Mouse (Mus musculus) neural tube, embryonic 13.5 days (tissue): ENCODE measurements around the gene Pigp. TPM values are rescaled to one million over a fixed set of nuclear protein-coding genes. Genes with fewer than 3 reads are reported as not detected.
A peak's percentile ranks its signal among the peaks of the same experiment; 100 is the strongest.

Experiments
- ATAC-seq: fragments of 200-750 bp; cut with Nextera tagmentation; 2 replicates; pipeline ENCODE4 v1.8.0; 2017; ENCODE audit warnings: low read depth, mild to moderate bottlenecking, moderate TSS enrichment, moderate library complexity
- H3K27ac ChIP-seq: fragments of 300-500 bp; sonication (generic); replicated peaks from 2 replicates; pipeline ENCODE4 v1.5.1; 2015; ENCODE audit warnings: moderate library complexity, mild to moderate bottlenecking, inconsistent platforms
- H3K27me3 ChIP-seq: fragments of 300-500 bp; sonication (generic); 2 replicates; pipeline ENCODE4 v1.6.1; 2015; ENCODE audit warnings: mild to moderate bottlenecking, inconsistent platforms
- H3K36me3 ChIP-seq: fragments of 300-500 bp; sonication (generic); 2 replicates; pipeline ENCODE4 v1.6.1; 2015; ENCODE audit warnings: mild to moderate bottlenecking, inconsistent platforms
- H3K4me1 ChIP-seq: fragments of 300-500 bp; sonication (generic); replicated peaks from 2 replicates; pipeline ENCODE4 v1.6.1; 2015; ENCODE audit warnings: inconsistent platforms
- H3K4me2 ChIP-seq: fragments of 300-500 bp; sonication (generic); 2 replicates; pipeline ENCODE4 v1.6.1; 2015; ENCODE audit warnings: inconsistent platforms, mild to moderate bottlenecking, moderate library complexity
- H3K4me3 ChIP-seq: fragments of 300-500 bp; sonication (generic); 2 replicates; pipeline ENCODE4 v1.5.1; 2015; ENCODE audit warnings: mild to moderate bottlenecking, inconsistent platforms
- H3K9ac ChIP-seq: fragments of 300-500 bp; sonication (generic); 2 replicates; pipeline ENCODE4 v1.6.1; 2015; ENCODE audit warnings: moderate library complexity, mild to moderate bottlenecking, inconsistent platforms
- H3K9me3 ChIP-seq: fragments of 300-500 bp; sonication (generic); 2 replicates; pipeline ENCODE4 v1.6.1; 2016; ENCODE audit warnings: inconsistent platforms
- WGBS: fragments of 180-500 bp; shearing (Covaris S2); methylation state at CpG from one replicate; pipeline ENCODE4 v1.1.7; 2015; 5-methylcytosine and 5-hydroxymethylcytosine counted together
- polyA plus RNA-seq: library from polyadenylated mRNA; unstranded; fragments of >200 nt; fragmentation: Nextera tagmentation; extraction: Ambion mirVana; gene quantifications from 2 replicates; pipeline ENCODE4 v1.2.1, GENCODE M21; 2015

Gene Pigp
- polyA plus RNA-seq: 144 TPM in 2 replicates

- no peaks in the 10 kb centered on the region for H3K9me3 ChIP-seq
- H3K4me1 ChIP-seq: peaks cover 41% of the 10 kb centered on the region
- under 1% methylated on average over 34 of the region's 43 CpGs for WGBS
- peak within 1 kb of the TSS; percentile 99 for H3K27ac ChIP-seq
- no peaks in the 10 kb centered on the region for H3K27me3 ChIP-seq
- 0 out of 2 replicates have a peak, but pooled peaks cover 5% of the 10 kb centered on the region for H3K36me3 ChIP-seq
- peak within 1 kb of the TSS; percentile 65 for H3K4me2 ChIP-seq
- H3K9ac ChIP-seq: peak within 1 kb of the TSS; percentile 98
- H3K4me3 ChIP-seq: peak within 1 kb of the TSS; percentile 88
- peak; percentile 91 for ATAC-seq
These were observed at the start of gene Pigp for GRCm38 (mm10) chr16:94371301-94371931. Gene Pigp (minus strand): TSS chr16:94371842.

- no peaks in the 10 kb centered on the region for H3K9me3 ChIP-seq
- H3K4me2 ChIP-seq: no peak overlapping the region
- WGBS: 98% methylated on average over 3 of the region's 3 CpGs
- H3K27ac ChIP-seq: no peak overlapping the region
- no peak overlapping the region for H3K4me3 ChIP-seq
- no peak for ATAC-seq
- H3K9ac ChIP-seq: no peak overlapping the region
- H3K4me1 ChIP-seq: no peaks in the 10 kb centered on the region
- H3K36me3 ChIP-seq: peaks cover 86% of the 10 kb centered on the region
- no peaks in the 10 kb centered on the region for H3K27me3 ChIP-seq
These were observed 48.9 kb upstream of the Pigp start for GRCm38 (mm10) chr16:94420498-94420897.

- Histone ChIP-seq H3K4me1 (no peaks in the 10 kb centered on the region), H3K9me3 (no peaks in the 10 kb centered on the region), H3K27me3 (no peaks in the 10 kb centered on the region), H3K4me3 (no peak overlapping the region), H3K4me2 (no peak overlapping the region), H3K9ac (no peak overlapping the region), H3K27ac (no peak overlapping the region), H3K36me3 (peaks cover 69% of the 10 kb centered on the region)
- 92% methylated on average over 6 of the region's 6 CpGs for WGBS
- no peak for ATAC-seq
These were observed 42.5 kb upstream of the Pigp start for GRCm38 (mm10) chr16:94414151-94414550.

GRCm38 (mm10) chr16:94412760-94413159, 41.1 kb upstream of the Pigp start:
- no peak for ATAC-seq
- Histone ChIP-seq H3K36me3 (peaks cover 61% of the 10 kb centered on the region), H3K4me1 (no peaks in the 10 kb centered on the region), H3K9me3 (no peaks in the 10 kb centered on the region), H3K27ac (no peak overlapping the region), H3K27me3 (no peaks in the 10 kb centered on the region), H3K9ac (no peak overlapping the region), H3K4me2 (no peak overlapping the region), H3K4me3 (no peak overlapping the region)
- 84% methylated on average over 4 of the region's 4 CpGs for WGBS

- no peak overlapping the region for H3K9ac ChIP-seq
- no peaks in the 10 kb centered on the region for H3K4me1 ChIP-seq
- H3K27ac ChIP-seq: no peak overlapping the region
- no peaks in the 10 kb centered on the region for H3K9me3 ChIP-seq
- 89% methylated on average over 2 of the region's 2 CpGs for WGBS
- H3K4me2 ChIP-seq: no peak overlapping the region
- H3K36me3 ChIP-seq: peaks cover 58% of the 10 kb centered on the region
- no peak for ATAC-seq
- no peak overlapping the region for H3K4me3 ChIP-seq
- H3K27me3 ChIP-seq: no peaks in the 10 kb centered on the region
These were observed 40.6 kb upstream of the Pigp start for GRCm38 (mm10) chr16:94412198-94412597.

GRCm38 (mm10) chr16:94411287-94411686, 39.6 kb upstream of the Pigp start:
- no peaks in the 10 kb centered on the region for H3K4me1 ChIP-seq
- no peak overlapping the region for H3K4me3 ChIP-seq
- H3K36me3 ChIP-seq: peaks cover 61% of the 10 kb centered on the region
- H3K4me2 ChIP-seq: no peak overlapping the region
- WGBS: 82% methylated on average over 3 of the region's 3 CpGs
- no peak for ATAC-seq
- no peak overlapping the region for H3K9ac ChIP-seq
- no peaks in the 10 kb centered on the region for H3K27me3 ChIP-seq
- no peaks in the 10 kb centered on the region for H3K9me3 ChIP-seq
- H3K27ac ChIP-seq: no peak overlapping the region

DNA sequence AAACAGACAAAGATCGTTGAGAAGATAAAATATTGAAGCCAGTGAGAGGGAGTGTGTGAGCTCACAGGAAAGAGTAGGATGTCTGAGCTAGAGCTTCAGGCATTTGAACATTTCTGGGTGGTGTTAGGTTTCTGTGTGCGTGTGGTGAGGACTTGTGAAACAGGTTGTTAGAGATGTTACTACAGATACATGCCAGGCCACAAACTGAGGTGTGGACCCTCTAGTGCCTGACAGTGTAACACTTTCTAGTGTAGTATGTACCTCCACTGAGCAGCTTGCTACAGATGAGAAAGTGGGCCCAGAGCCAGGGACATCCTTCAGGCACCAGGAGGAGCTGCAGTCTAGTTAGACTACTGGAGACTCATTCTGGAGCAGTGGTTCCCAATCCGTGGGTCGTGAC, 30.5 kb upstream of the Pigp start:
- 85% methylated on average over 4 of the region's 4 CpGs for WGBS
- Histone ChIP-seq H3K4me2 (no peak overlapping the region), H3K9me3 (no peaks in the 10 kb centered on the region), H3K27me3 (no peaks in the 10 kb centered on the region), H3K4me3 (no peak overlapping the region), H3K27ac (no peak overlapping the region), H3K36me3 (peaks cover 35% of the 10 kb centered on the region), H3K4me1 (peaks cover 16% of the 10 kb centered on the region; the same call in 1 of the 2 replicates), H3K9ac (no peak overlapping the region)
- ATAC-seq: no peak

GRCm38 (mm10) chr16:94401636-94402035, 30.0 kb upstream of the Pigp start:
- H3K27me3 ChIP-seq: no peaks in the 10 kb centered on the region
- H3K9ac ChIP-seq: no peak overlapping the region
- H3K36me3 ChIP-seq: peaks cover 30% of the 10 kb centered on the region
- no peak overlapping the region for H3K27ac ChIP-seq
- no peaks in the 10 kb centered on the region for H3K9me3 ChIP-seq
- no peak overlapping the region for H3K4me2 ChIP-seq
- 0 out of 2 replicates have a peak, but pooled peaks have one; percentile 29 for ATAC-seq
- H3K4me3 ChIP-seq: no peak overlapping the region
- peaks cover 16% of the 10 kb centered on the region; the same call in 1 of the 2 replicates for H3K4me1 ChIP-seq
- 40% methylated on average over 2 of the region's 2 CpGs for WGBS

DNA sequence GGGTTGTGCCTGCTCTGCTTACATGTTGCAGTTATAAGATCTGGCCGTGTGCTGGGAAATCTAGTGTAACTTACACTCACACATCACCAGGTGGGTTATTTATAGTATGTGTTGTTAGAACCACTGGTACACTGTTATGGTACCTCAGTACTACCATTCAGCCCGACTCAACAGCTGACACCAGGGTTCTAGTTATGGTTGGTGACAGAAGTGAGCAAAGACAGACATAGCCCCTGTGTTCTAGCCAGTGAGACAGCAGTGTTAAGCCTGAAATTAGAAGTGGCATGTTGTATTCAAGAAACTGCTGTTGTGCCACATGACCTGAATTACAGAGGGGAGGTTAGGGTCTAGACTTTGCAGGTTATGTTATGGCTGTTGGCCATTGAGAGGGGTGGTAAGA, 27.5 kb upstream of the Pigp start:
- no peaks in the 10 kb centered on the region for H3K27me3 ChIP-seq
- no peak overlapping the region for H3K4me3 ChIP-seq
- peaks cover 27% of the 10 kb centered on the region for H3K36me3 ChIP-seq
- H3K9me3 ChIP-seq: no peaks in the 10 kb centered on the region
- no peak overlapping the region for H3K27ac ChIP-seq
- ATAC-seq: no peak
- peaks cover 19% of the 10 kb centered on the region; the same call in 1 of the 2 replicates for H3K4me1 ChIP-seq
- WGBS: 81% methylated on average over 2 of the region's 2 CpGs
- H3K4me2 ChIP-seq: no peak overlapping the region
- no peak overlapping the region for H3K9ac ChIP-seq

GRCm38 (mm10) chr16:94396641-94397040, 25.0 kb upstream of the Pigp start:
- Histone ChIP-seq H3K27me3 (no peaks in the 10 kb centered on the region), H3K36me3 (peaks cover 17% of the 10 kb centered on the region), H3K27ac (no peak overlapping the region), H3K4me2 (no peak overlapping the region), H3K9ac (no peak overlapping the region), H3K4me1 (peaks cover 18% of the 10 kb centered on the region; the same call in 1 of the 2 replicates), H3K4me3 (no peak overlapping the region), H3K9me3 (no peaks in the 10 kb centered on the region)
- ATAC-seq: no peak
- 88% methylated on average over 7 of the region's 7 CpGs for WGBS

GRCm38 (mm10) chr16:94395051-94395450, 23.4 kb upstream of the Pigp start:
- Histone ChIP-seq H3K9me3 (no peaks in the 10 kb centered on the region), H3K4me3 (no peak overlapping the region), H3K27me3 (no peaks in the 10 kb centered on the region), H3K36me3 (peaks cover 17% of the 10 kb centered on the region), H3K9ac (no peak overlapping the region), H3K4me2 (no peak overlapping the region), H3K4me1 (0 out of 2 replicates have a peak, but pooled peaks cover 4% of the 10 kb centered on the region), H3K27ac (no peak overlapping the region)
- WGBS: 82% methylated on average over 3 of the region's 3 CpGs
- ATAC-seq: no peak

DNA sequence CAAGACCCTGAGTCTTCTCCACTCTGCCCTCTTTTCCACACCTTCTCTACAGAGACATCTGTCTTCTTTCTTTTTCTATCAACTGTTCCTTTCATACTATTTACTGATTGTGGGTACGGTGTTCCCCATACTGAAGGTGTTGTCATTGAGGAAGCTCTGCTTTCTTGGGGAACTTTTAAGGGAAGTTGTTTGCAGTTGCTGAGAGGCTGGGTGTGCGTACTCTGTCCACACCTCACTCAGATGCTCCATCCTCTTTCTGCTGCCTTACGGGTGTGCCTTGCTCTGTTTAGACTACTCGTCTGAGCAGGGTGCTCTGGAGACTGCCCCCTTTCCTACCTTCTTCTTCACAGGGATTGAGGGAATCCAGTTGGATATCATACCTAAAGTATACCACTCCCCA, 20.7 kb upstream of the Pigp start:
- Histone ChIP-seq H3K4me3 (no peak overlapping the region), H3K9me3 (no peaks in the 10 kb centered on the region), H3K4me2 (no peak overlapping the region), H3K27ac (no peak overlapping the region), H3K27me3 (no peaks in the 10 kb centered on the region), H3K36me3 (peaks cover 21% of the 10 kb centered on the region), H3K4me1 (0 out of 2 replicates have a peak, but pooled peaks cover 3% of the 10 kb centered on the region), H3K9ac (no peak overlapping the region)
- 88% methylated on average over 4 of the region's 4 CpGs for WGBS
- ATAC-seq: no peak

DNA sequence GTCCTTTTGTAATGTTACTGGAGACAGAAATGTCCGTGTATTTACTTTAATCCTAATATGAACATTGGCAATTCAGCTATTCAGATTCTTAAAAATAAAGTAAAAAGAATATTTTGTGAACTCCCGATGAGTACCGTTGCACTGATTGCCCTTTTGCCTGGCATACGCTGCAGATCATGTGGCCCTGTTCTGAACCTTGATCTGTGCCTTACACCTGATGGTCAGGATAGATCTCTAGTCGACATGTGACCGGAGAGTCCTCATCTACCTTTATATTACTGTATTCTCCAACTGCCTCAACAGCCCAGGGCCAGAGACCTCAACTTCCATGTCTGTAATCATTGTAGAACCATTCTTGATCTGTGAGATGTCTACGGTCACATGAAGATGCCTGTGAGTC, 16.0 kb upstream of the Pigp start:
- Histone ChIP-seq H3K4me1 (peaks cover 13% of the 10 kb centered on the region), H3K27ac (no peak overlapping the region), H3K36me3 (0 out of 2 replicates have a peak, but pooled peaks cover 14% of the 10 kb centered on the region), H3K27me3 (no peaks in the 10 kb centered on the region), H3K4me3 (no peak overlapping the region), H3K9me3 (no peaks in the 10 kb centered on the region), H3K9ac (no peak overlapping the region), H3K4me2 (no peak overlapping the region)
- WGBS: 96% methylated on average over 7 of the region's 7 CpGs
- no peak for ATAC-seq
